Mouse (Mus musculus): ENCODE data around the gene Nckap1l. TPM values are rescaled to one million over a fixed set of nuclear protein-coding genes. Genes with fewer than 3 reads are reported as not detected.
A peak's percentile ranks its signal among the peaks of the same experiment; 100 is the strongest.

Gene Nckap1l
- total RNA-seq, 2 experiments from 2014 or later = 9.9 to 10.1 TPM

GRCm38 (mm10) chr15:103496204-103497140 lies 42.9 kb downstream of the Nckap1l start:
- DNase-seq (ENCODE audit: extremely low spot score in 1 of 2, low spot score in 2 of 2) = no peak
- intact Hi-C loops (cut with DNase I) = no loop called here

GRCm38 (mm10) chr15:103498157-103498556 lies 44.6 kb downstream of the Nckap1l start:
- intact Hi-C loops (cut with DNase I) = no loop called here

GRCm38 (mm10) chr15:103500723-103501122 lies 47.1 kb downstream of the Nckap1l start:
- intact Hi-C loops (cut with DNase I) = no loop called here
- DNase-seq (ENCODE audit: extremely low spot score in 1 of 2, low spot score in 2 of 2) = no peak

More at GRCm38 (mm10) chr15:103498157-103498556, 44.6 kb downstream of the Nckap1l start:
- DNase-seq (ENCODE audit: extremely low spot score in 1 of 2, low spot score in 2 of 2) = no peak

- intact Hi-C loops (cut with DNase I) = no loop called here
These were observed 47.6 kb downstream of the Nckap1l start for GRCm38 (mm10) chr15:103501186-103501585.

GRCm38 (mm10) chr15:103502435-103503250 lies 49.0 kb downstream of the Nckap1l start, which contains the start of gene Pde1b:
Pde1b (plus strand) TSS chr15:103503034.
- DNase-seq (ENCODE audit: extremely low spot score in 1 of 2, low spot score in 2 of 2) = peak in 1 of 2 experiments; percentile 80
- intact Hi-C loops (cut with DNase I) = no loop called here

More at GRCm38 (mm10) chr15:103501186-103501585, 47.6 kb downstream of the Nckap1l start:
- no peak for DNase-seq (ENCODE audit: extremely low spot score in 1 of 2, low spot score in 2 of 2)

- DNase-seq (ENCODE audit: extremely low spot score in 1 of 2, low spot score in 2 of 2) = no peak
- intact Hi-C loops (cut with DNase I) = no loop called here
These were observed 49.6 kb downstream of the Nckap1l start for GRCm38 (mm10) chr15:103503251-103503600.

GRCm38 (mm10) chr15:103503660-103504059 lies 50.1 kb downstream of the Nckap1l start:
- intact Hi-C loops (cut with DNase I) = no loop called here
- no peak for DNase-seq (ENCODE audit: extremely low spot score in 1 of 2, low spot score in 2 of 2)

- no peak for DNase-seq (ENCODE audit: extremely low spot score in 1 of 2, low spot score in 2 of 2)
These were observed 55.7 kb downstream of the Nckap1l start for GRCm38 (mm10) chr15:103509317-103509716.

GRCm38 (mm10) chr15:103511652-103512051 lies 58.1 kb downstream of the Nckap1l start:
- no peak for DNase-seq (ENCODE audit: extremely low spot score in 1 of 2, low spot score in 2 of 2)
- intact Hi-C loops (cut with DNase I) = no loop called here

More at GRCm38 (mm10) chr15:103509317-103509716, 55.7 kb downstream of the Nckap1l start:
- intact Hi-C loops (cut with DNase I) = no loop called here

- intact Hi-C loops (cut with DNase I) = no loop called here
- no peak for DNase-seq (ENCODE audit: extremely low spot score in 1 of 2, low spot score in 2 of 2)
These were observed 60.0 kb downstream of the Nckap1l start for GRCm38 (mm10) chr15:103513621-103514031.

- DNase-seq (ENCODE audit: extremely low spot score in 1 of 2, low spot score in 2 of 2) = peak; percentile 84 to 88
- intact Hi-C loops (cut with DNase I) = no loop called here
These were observed 60.5 kb downstream of the Nckap1l start for GRCm38 (mm10) chr15:103514119-103514518.

- intact Hi-C loops (cut with DNase I) = no loop called here
- no peak for DNase-seq (ENCODE audit: extremely low spot score in 1 of 2, low spot score in 2 of 2)
These were observed 61.3 kb downstream of the Nckap1l start for GRCm38 (mm10) chr15:103514914-103515313.

GRCm38 (mm10) chr15:103518600-103519385 lies 65.2 kb downstream of the Nckap1l start:
- DNase-seq (ENCODE audit: extremely low spot score in 1 of 2, low spot score in 2 of 2) = no peak
- intact Hi-C loops (cut with DNase I) = no loop called here

- intact Hi-C loops (cut with DNase I) = no loop called here
- DNase-seq (ENCODE audit: extremely low spot score in 1 of 2, low spot score in 2 of 2) = no peak
These were observed 66.1 kb downstream of the Nckap1l start for GRCm38 (mm10) chr15:103519386-103520378.

- peak; percentile 49 to 53 for DNase-seq (ENCODE audit: extremely low spot score in 1 of 2, low spot score in 2 of 2)
- intact Hi-C loops (cut with DNase I) = no loop called here
These were observed 69.0 kb downstream of the Nckap1l start for GRCm38 (mm10) chr15:103522458-103523099.

GRCm38 (mm10) chr15:103523156-103523555 lies 69.6 kb downstream of the Nckap1l start:
- intact Hi-C loops (cut with DNase I) = no loop called here
- peak in 1 of 2 experiments; percentile 28 for DNase-seq (ENCODE audit: extremely low spot score in 1 of 2, low spot score in 2 of 2)

- peak; percentile 49 to 80 for DNase-seq (ENCODE audit: extremely low spot score in 1 of 2, low spot score in 2 of 2)
- intact Hi-C loops (cut with DNase I) = no loop called here
These were observed 76.8 kb downstream of the Nckap1l start for GRCm38 (mm10) chr15:103530372-103530771.
